Mouse (Mus musculus) heart, postnatal 36 days (tissue): ENCODE data around the gene Pak1. TPM values are rescaled to one million over a fixed set of nuclear protein-coding genes. Genes with fewer than 3 reads are reported as not detected.

Experiments used
- total RNA-seq, 2 experiments: library from RNA; stranded (reverse); gene quantifications; 2 replicates each; pipeline ENCODE4 v1.2.3; 2021

The Pak1 gene
- total RNA-seq, 2 experiments from 2014 or later = 0.61 to 2.0 TPM

Other genes with a start within 250 kb of the Pak1 start
- 10 to 100 TPM; 62.7 to 64.2 TPM for gene Aamdc, start 209.0 kb upstream of the Pak1 start, total RNA-seq
- gene Rsf1, start 208.7 kb upstream of the Pak1 start, total RNA-seq = 10 to 100 TPM; 15.0 to 17.2 TPM
- gene Clns1a, start 91.9 kb upstream of the Pak1 start, total RNA-seq = 10 to 100 TPM; 23.1 to 28.8 TPM
- gene Aqp11, start 50.3 kb upstream of the Pak1 start, total RNA-seq = 1 to 10 TPM; 1.2 to 3.3 TPM
- gene Gdpd4, start 131.4 kb downstream of the Pak1 start, total RNA-seq = not detected